Mouse (Mus musculus) cerebellum, adult 11-12 months (tissue): ENCODE measurements around the gene Ccm2.
"Not testable (repeated sequence)": the region's sequence is repeated elsewhere in the genome, so short reads cannot be mapped to it uniquely, and the experiment has no call there.

Experiments used
- DNase-seq: peaks from one replicate; pipeline ENCODE4 v3.0.0; 2022

Ccm2 gene

DNA sequence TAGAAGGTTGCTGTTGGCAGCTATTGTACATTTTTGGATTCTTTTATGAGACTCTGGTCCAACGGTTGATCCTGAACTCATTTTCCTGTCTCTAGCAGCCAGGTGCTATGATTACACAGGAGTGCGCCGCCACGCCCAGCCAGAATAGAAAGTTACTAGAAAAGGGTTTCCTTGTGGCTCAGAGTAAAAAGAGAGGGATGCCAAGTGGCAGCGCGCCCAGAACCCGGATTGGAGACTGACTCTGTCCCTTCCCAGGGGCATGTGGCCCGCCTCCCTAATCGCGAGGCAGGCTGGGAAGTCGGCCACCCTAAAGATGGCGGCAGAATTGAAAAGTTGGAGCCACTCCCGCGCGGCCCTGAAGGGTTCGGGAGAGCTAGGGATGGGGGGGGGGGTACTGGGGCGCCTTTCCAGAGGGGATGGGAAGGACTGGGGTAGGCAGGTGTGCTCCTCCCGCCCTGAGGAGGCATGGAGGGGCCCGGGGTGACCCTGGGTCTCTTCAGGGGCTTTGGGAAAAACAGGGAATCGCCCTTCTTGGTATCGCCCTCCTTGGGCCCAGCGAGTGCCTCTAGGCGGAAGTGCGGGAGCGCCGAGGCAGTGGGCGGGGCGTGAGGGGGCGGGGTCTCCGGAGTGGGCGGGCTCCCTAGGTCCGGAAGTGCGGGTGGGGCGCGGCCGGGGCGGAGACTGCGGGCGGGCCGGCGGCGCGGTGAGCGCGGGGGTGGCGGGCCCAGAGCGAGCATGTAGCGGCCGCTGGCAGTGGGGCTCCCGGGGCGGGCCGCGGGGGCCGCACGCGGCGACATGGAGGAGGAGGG lies at the start of gene Ccm2:
Gene Ccm2 (plus strand): TSS at position 683 of the 809 bp plus-strand sequence.
- DNase-seq, result peak; percentile 96

DNA sequence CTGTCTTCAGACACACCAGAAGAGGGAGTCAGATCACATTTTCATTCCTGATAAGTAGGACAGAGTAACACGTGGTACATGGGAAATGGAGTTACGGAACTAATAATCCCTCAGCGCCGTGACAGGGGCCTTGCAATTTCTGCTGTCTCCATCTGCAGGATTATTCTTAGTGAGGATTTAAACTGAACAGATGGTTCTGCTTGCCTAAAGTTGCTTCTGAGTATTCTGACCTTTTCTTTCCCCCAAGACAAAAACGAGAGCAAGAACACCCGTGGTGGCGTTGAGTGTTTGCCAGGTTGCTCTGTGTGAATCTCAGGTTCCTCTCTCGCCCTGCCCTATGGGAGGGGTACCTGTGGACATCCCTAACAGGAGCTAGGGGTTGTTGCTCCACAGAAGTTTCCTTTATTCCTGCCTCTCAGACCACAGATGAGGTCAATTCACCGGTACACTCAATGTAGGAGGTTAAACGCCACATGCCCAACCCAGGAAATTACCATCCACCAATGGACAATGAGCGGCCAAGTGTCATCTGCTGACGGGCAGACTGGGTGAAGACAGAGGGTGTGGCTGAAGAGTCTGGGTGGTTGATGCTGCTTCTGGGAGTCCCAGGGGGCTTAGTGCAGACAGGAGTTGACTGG lies 49.3 kb upstream of the Ccm2 start:
- DNase-seq, result peak; percentile 57

DNA sequence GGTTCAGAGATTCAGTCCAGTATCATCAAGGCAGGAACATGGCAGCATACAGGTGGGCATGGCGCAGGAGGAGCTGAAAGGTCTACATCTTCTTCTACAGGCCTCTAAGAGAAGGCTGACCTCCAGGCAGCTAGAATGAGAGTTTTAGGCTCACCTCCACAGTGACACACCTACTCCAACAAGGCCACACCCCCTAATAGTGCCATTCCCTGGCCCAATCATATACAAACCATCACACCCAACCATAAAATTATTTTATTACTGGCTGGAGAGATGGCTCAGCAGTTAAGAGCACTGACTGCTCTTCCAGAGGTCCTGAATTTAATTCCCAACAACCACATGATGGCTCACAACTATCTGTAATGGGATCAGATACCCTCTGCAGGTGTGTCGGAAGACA lies 44.2 kb upstream of the Ccm2 start:
- DNase-seq, result no peak

DNA sequence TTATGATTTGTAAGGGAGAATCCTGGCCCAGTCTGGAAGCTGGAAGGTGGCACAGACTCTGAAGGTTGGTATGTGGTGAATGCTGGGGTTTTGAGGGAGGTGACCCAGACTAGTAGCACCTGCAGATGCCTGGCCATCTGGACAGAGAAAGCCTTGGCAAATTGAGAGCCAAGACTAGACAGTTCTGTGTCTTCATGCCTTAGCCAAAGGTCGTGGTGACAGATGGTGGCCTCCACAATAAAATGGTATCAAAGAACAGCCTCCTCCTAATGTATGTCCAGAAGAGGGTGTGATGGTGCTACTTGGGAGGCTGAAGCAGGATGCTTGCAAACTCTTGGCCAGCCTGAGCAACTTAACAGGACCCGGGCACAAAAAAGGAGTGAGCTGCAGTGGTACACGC lies 42.5 kb upstream of the Ccm2 start:
- peak; percentile 85 for DNase-seq

DNA sequence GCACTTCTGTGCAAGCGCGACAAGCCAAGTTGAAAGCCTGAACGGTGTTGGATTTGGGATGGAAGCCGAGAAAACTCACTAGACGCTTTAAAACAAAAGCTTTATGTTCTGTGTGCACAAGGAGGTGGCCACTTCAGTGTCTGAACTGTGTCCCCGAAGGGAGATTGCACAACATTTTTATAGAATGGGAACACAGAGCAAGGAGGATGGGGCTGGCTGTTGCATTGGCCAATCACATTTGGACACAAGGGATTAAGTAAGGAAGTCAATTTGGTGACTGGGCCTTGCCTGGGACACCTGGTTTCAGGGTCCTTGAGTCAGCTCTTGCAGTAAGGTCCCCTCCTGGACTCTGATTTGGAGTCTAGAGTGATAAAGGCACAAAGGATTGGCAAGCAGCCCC lies 42.0 kb upstream of the Ccm2 start:
- DNase-seq, result no peak

DNA sequence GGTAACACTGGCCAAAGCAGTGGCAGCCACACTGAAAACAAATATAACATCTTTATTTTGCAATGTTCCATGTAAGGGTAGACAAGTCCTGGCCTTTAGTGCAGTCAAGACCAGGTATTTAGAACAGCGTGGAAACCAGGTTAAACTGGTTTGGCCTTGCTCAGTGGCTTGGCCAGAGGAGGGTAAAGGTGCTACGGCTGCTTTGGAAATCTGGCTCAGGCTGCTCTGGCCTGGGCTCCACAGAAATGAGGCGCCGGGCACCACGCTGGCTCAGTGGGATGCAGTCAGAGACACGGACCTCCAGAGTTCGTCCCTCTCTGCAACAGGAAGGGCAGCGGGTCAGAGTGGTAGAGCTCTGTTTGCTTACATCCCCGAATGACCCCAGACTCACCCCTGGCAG lies 40.2 kb upstream of the Ccm2 start:
- no peak for DNase-seq

DNA sequence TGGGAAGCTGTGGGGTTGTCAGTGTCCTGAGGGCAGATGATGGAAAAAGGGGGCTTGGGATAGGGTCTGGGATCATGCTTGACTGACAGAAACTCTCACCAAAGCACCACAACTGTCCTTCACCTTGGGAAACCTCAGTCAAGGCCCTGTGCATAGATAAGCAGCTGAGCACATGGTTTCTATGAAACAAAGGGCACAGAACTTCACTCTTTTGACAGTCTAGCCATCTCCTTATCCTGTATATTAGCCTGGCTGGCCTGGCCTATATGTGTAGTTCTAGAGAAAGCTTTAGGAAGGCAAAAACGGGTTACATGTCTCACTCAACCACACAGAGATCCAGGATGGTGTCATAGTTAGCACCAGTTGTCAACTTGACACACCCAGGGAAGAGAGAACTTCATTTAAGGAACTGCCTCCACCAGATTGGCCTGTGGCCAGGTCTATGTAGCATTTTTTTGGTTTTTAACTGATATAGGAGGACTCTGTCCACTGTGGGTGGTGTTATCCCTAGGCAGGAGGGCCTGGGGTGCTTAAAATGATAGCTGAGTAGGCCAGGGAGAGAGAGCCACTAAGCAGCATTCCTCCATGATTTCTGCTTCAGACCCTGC lies 38.3 kb upstream of the Ccm2 start:
- no peak for DNase-seq

DNA sequence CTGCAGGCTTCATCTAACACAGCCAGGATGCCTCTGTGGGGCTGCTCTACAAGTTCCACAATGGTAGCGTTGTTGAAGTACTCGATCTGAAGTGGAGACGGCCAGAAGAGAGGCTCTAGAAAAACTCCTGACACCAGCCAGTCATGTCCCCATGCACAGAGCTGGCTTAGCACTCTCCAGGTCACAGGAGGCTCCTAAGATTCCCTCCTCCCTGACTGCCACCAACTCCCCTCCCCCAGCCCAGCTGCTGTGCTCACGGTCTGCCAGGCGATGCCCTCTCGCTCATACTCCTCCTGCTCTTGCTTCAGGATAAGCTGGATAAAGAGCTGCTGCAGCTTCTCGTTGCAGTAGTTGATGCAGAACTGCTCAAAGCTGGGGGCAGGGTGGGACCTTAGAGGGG lies 31.9 kb upstream of the Ccm2 start:
- DNase-seq, result no peak

DNA sequence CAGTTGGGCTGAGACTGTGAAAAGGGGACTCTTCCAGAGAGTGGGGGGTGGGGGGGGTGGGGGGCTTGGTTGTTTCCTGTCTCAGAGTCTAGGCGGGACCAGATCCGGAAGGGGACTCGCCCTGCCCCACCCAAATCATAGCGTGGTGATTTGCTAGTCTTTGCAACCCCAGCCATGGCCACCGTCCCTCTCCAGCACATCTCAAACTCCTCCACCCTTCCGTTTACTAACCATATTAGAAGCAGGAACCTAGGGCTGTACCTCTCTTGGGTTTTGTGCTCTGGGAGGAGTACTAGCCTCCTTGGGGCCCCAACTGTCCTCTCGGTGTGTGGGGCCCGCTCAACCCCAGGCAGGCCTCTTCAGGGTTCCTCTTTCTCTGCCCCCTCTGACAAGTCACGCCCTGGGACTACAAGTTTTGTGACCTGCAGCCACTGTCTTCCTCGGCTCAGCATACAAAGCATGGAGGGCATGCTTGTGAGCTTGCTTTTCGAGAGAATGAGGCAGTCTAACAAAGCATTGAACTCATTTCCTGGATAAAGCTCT lies 27.1 kb upstream of the Ccm2 start:
- DNase-seq, result no peak

DNA sequence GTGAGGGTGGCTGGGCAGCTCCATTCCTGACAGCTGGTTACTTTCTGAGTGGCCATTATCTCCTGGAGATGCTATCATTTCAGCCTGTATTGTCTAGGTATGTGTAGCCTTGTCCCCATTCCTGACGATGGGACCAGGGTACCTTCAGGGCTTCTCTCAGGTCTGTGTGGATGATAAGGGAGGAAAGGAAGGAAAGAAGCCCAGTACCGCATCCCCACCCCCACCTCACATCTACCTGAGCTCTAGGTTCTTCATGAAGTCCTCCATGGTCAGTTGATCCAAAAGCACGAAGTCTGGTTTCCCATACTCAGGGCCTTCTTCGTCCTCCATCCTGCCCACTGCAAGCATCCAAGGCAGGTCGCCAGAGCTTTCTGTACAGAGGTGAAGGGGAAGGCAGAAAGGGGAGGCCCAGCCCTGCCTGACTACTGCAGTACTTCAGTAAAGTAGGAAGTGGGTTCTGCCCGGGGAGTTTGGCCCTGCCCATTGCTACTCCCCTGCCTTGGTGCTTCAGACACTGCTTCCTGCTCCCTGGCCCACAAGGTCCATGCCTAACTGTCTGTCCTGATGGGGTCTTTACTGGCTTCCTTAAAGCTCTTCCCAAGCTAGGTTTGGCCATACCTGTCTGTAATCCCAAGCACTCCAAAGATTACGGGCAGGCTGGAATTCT lies 26.0 kb upstream of the Ccm2 start, which contains the start of gene Myo1g:
Gene Myo1g (minus strand): TSS at position 459 of the 667 bp plus-strand sequence.
- DNase-seq, result no peak

DNA sequence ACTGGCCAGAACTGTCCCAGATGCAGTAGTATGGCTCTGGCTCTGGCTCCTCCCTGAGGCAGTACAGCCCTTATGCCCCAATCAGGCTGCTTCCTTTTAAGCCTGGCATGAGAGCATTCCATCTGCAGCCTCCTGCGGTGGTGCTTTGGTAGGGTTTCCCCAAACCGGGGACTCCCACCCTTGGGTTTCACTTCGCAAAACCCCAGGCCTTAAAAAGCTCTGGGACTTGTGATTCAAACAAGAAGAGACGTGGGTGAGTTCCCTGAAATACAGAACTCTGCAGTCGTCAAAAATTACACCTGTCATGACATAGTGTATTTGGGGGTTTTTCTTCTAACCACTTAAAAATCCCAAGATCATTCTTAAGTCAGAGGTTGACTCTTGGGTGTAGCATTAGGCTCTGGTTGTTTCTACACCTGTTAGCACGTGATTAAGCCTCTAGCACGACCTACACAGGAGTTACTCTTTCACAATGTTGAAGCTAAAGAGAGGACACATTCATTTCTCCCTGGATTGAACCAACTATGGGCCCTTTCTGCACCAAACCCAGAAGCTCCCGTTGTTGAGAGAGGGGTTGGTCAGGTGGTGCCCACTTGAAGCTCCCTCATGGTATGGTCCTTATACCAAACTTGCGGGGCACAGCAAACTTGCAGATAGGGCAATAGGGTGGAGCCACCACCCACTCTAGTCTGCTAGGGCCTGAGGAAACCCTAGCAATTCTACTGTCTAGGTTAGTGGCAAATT lies 23.7 kb upstream of the Ccm2 start:
- DNase-seq, result no peak

DNA sequence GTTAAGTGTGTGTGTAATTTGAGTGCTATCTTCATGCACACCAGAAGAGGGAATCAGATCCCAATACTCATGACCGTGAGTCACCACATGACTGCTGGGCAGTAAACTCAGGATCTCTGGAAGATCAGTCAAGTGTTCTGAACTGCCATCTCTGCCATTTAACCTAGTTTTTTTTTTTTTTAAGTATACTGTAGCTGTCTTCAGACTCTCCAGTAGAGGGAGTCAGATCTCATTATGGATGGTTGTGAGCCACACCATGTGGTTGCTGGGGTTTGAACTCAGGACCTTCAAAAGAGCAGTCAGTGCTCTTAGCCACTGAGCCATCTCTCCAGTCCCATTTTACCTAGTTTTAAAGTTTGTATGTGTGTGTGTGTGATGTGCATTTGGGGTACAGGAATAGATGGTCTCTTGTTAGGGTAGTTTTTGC lies 23.0 kb upstream of the Ccm2 start:
- no peak for DNase-seq

DNA sequence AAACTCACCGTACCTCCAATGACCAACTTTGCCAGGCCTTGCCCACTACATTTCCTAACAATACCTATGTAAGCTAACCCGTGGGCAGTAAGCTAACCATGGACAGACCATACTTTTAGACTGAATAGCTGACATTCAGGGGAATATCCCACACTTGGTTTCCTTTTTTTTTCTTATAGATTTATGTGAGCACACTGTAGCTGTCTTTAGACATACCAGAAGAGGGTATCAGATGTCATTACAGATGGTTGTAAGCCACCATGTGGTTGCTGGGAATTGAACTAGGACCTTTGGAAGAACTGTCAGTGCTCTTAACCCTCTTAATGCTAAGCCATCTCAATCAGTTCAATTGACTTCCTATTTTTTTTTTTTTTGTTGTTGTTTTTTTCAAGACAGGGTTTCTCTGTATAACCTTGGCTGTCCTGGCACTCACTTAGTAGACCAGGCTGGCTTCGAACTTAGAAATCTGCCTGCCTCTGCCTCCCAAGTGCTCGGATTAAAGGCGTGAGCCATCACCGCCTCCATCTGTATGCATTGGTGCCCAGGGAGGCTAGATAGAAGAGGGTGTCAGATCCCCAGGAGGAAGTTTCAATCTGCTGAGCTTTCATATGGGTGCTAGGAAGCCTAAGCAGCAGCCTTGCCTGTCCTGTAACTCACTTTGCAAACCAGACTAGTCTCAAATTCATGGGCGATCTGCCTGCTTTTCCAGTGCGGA lies 22.4 kb upstream of the Ccm2 start:
- no peak for DNase-seq

DNA sequence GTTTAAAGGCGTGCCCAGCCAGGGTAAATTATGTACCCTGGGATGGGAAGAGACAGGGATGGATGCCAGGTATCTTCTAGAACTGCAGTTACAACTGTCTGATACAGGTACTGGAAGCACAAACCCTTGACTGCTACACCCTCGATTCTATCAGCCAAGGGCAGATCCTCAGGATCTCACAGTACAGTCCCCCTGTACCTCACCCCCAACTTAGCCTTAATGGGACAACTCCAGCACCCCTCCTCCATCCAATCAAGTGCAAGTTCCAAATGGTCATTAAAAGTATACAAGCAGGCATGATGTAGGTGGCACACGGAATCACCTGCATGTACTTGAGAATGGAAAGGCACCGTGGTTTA lies 21.8 kb upstream of the Ccm2 start:
- no peak for DNase-seq

DNA sequence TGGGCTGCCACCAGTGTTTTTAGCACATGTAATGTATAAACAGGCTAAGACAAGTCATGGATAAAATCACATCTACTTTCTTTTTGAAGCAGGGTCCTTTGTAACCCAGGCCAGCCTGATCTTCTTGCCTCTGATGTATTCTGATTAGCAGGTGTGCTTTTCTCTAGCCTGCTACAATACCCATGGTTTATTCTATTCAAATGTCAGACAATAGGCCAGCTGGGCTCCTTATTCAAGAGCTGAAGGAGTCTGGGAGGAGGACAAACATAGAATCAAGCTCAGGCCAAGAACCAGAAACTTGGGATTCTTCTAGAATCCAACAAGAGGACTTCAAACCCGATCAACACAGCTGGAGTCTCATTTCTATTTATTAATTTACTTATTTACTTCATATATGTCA lies 21.4 kb upstream of the Ccm2 start:
- DNase-seq, result no peak

DNA sequence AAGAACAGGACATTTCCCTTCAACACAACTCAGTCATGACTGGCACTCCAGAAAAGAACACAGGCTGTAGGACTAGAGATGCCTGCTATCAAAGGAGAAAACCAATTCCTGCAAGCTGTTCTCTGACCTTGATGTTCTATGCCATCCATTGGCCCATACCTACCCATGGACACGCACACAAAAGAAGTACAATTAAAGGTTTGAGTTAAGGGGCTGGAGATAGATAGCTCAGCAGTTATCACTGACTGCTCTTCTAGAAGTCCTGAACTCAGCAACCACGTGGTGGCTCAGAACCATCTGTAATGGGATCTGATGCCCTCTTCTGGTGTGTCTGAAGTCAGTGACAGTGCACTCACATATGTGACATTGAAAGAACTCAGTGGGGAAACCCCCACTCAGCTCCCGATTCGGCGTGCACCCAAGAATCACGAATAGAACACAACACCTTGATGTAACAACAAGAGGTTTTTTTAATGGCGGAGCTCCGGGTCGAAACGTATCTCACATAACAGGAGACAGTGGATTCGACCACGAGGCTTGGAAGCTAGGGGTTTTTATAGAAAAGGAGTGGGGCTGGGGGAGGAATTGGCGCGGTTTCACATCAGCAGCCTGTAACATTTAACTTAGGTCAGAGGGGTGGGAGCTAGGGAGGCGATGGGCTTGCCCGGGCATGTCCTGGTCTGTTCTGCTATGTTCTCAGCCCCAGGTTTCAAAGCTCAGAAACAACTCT lies 20.0 kb upstream of the Ccm2 start:
- not testable (repeated sequence) for DNase-seq

DNA sequence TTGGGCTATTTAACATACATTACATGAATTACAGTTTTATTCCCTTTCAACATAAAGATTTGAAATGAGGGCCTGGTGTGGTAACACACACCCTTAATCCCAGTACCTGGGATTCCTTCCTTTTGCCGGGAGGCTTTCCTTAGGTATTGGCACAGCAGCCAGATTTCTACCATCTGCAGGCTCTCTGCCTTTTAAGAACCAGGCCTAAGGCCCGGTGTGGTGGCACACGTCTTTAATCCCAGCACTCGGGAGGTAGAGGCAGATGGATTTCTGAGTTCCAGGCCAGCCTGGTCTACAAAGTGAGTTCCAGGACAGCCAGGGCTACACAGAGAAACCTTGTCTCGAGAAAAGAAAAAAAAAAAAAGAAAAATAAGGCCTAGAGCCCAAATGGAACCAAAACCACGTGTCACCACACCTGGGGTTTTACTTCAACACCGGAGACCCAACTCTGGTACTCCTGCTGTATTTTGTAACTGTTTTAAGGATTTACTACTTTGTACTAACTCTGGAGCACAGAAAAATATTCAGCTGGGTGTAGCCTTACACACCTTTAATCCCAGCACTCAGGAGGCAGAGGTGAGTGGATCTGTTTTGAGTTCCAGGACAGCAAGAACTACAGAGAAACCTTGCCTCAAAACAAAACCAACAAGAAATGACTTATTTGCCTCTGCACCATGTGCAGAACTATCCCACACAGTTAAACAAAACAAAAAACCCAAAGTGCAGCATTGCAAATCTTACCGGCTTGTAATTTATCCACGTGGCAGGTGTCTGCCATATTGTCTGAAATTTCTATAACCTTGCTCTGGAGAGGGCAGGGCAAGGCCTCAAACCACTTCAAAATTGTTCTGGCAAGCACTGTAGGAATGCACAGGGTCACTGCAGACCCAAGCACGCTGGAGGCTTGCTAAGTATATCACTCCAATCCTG lies 19.2 kb upstream of the Ccm2 start:
- no peak for DNase-seq

DNA sequence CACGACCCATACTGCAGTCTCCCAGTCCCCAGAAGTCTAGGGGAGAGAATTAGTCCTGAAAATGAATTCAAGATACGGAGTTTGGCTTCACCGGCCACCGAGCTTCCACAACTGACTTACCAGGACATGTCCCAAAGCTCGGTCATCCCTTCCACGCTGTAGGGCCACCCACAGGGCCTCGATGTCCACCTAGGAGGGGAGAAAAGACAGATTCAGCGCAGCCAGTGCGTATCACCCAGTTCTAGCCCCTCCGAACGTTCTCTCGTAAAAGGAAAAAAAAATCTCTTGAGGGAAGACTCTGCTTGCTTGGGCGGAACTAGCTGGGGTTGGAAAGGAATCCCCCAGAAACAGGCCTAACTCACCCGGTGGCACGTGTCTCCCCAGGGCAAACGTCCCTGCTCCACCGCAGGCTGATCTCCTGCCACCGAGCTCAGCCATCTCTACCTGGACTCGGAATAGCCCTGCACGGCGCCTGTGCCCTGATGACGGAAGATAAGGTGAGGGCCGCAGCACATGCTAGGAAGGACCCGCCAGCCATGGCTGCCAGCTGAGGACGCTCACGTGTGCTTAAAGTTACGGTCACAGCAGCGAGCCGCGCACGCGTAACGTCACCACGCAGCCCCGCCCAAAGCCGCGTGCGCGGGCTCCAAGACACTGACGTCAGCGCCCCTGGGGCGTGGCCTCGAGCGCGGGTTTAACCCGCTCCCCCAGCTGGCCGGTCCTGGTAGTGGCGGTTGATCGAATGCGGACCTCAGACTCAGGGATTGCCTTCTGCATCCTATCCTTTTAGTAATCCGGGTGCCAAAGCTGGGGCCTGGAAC lies 18.3 kb upstream of the Ccm2 start:
- DNase-seq, result peak; percentile 96

DNA sequence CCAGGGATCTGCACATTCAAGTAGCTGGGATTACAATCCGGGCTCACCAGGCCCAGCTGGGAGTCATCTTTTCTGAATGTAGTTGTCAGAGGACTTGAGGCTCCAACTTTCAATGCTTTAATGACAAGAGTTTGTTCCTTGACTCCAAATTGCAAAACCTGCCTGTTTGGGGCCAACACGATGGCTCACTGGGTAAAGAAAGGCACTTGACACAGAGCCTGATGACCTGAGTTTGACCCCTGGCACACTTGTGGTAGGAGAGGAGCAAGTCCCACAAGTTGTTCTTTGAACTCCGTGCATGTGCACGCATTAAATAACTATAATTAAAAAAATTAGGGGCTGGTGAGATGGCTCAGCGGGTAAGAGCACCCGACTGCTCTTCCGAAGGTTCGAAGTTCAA lies 16.7 kb upstream of the Ccm2 start:
- no peak for DNase-seq
